Mouse (Mus musculus) kidney, postnatal 0 days (tissue): ENCODE measurements at regions not wholly inside any gene's neighbourhood (a gene's known extent, or its start where the extent isn't known, plus 50 kb on each side); places are given as distances from the start of the nearest gene placed in this dataset.
"Not testable (repeated sequence)": the region's sequence is repeated elsewhere in the genome, so short reads cannot be mapped to it uniquely, and the experiment has no call there.

ENCODE experiments used
- ATAC-seq: fragments of 200-750 bp; cut with Nextera tagmentation; replicated peaks from 2 replicates; pipeline ENCODE4 v1.8.0; 2017; ENCODE audit warnings: low read depth, moderate number of reproducible peaks, moderate TSS enrichment, moderate library complexity; ENCODE audit not compliant: low FRiP score
- DNase-seq: peaks from one replicate; pipeline ENCODE4 v3.0.0-alpha.2; 2016; ENCODE audit warnings: low spot score
- H3K27ac ChIP-seq: fragments of 300-500 bp; sonication (generic); 2 replicates; pipeline ENCODE4 v1.5.1; 2014; ENCODE audit warnings: mild to moderate bottlenecking
- H3K27me3 ChIP-seq: fragments of 300-500 bp; sonication (generic); 2 replicates; pipeline ENCODE4 v1.6.1; 2014; ENCODE audit warnings: low read length, mixed read lengths; ENCODE audit not compliant: insufficient read depth
- H3K36me3 ChIP-seq: fragments of 300-500 bp; sonication (generic); 2 replicates; pipeline ENCODE4 v1.6.1; 2014; ENCODE audit warnings: low read length, mixed read lengths; ENCODE audit not compliant: insufficient read depth
- H3K4me1 ChIP-seq: fragments of 300-500 bp; sonication (generic); replicated peaks from 2 replicates; pipeline ENCODE4 v1.6.1; 2014; ENCODE audit warnings: antibody characterized with exemption, low read length, mixed read lengths; ENCODE audit not compliant: insufficient read depth
- H3K4me2 ChIP-seq: fragments of 300-500 bp; sonication (generic); 2 replicates; pipeline ENCODE4 v1.6.1; 2014; ENCODE audit warnings: mild to moderate bottlenecking, low read length, moderate library complexity, mixed read lengths
- H3K4me3 ChIP-seq: fragments of 300-500 bp; sonication (generic); replicated peaks from 2 replicates; pipeline ENCODE4 v1.5.1; 2014; ENCODE audit warnings: low read depth, low read length
- H3K9ac ChIP-seq: fragments of 300-500 bp; sonication (generic); 2 replicates; pipeline ENCODE4 v1.6.1; 2014; ENCODE audit warnings: low read depth, low read length
- H3K9me3 ChIP-seq: fragments of 300-500 bp; sonication (generic); replicated peaks from 2 replicates; pipeline ENCODE4 v1.6.1; 2016; ENCODE audit warnings: low read length, inconsistent platforms, mixed read lengths
- CTCF ChIP-seq: IDR thresholded peaks from 2 replicates; pipeline ENCODE4 v1.5.1; 2016; ENCODE audit warnings: antibody characterized with exemption, low read depth, mild to moderate bottlenecking, moderate library complexity
- WGBS: fragments of 180-500 bp; shearing (Covaris S2); extraction: QIAGEN DNeasy Blood & Tissue Kit; methylation state at CpG from one replicate; pipeline ENCODE4 v1.1.7; 2014; 5-methylcytosine and 5-hydroxymethylcytosine counted together

DNA sequence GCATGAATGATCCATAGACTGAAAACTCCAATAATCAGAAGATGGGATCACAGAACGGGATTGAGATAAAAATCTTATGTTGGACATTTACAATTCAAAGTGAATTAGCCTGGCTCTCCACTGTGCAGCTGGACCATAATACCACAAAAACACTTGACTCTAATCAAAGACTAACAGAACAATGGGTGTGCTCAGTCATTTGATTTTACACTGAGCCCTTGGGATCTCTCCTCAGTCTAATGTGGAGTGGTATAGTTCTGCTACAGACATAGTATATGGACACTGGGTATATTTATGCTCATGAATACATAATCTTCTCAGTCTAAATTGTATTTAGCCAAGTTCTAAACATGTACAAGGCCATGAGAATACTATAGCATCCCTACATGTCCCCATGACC, 149.4 kb upstream of the Gm10306 start:
- 70% methylated on average over 1 of the region's 1 CpGs for WGBS
- H3K4me3 ChIP-seq: no peak overlapping the region

GRCm38 (mm10) chr4:94407503-94407902, 148.8 kb upstream of the Gm10306 start:
- H3K9me3 ChIP-seq: no peaks in the 10 kb centered on the region
- no peak overlapping the region for H3K9ac ChIP-seq
- no peaks in the 10 kb centered on the region for H3K27me3 ChIP-seq
- TF ChIP-seq CTCF: no peak
- H3K27ac ChIP-seq: no peak overlapping the region
- ATAC-seq (no peak), DNase-seq (no peak)
- H3K36me3 ChIP-seq: no peaks in the 10 kb centered on the region
- no peak overlapping the region for H3K4me3 ChIP-seq
- no peaks in the 10 kb centered on the region for H3K4me1 ChIP-seq
- no peak overlapping the region for H3K4me2 ChIP-seq
- 91% methylated on average over 4 of the region's 4 CpGs for WGBS

More for the DNA sequence above, 149.4 kb upstream of the Gm10306 start:
- no peaks in the 10 kb centered on the region for H3K9me3 ChIP-seq
- no peak overlapping the region for H3K4me2 ChIP-seq
- no peak overlapping the region for H3K9ac ChIP-seq
- ATAC-seq (no peak), DNase-seq (no peak)
- no peaks in the 10 kb centered on the region for H3K4me1 ChIP-seq
- H3K36me3 ChIP-seq: no peaks in the 10 kb centered on the region
- TF ChIP-seq CTCF: no peak
- H3K27me3 ChIP-seq: no peaks in the 10 kb centered on the region
- H3K27ac ChIP-seq: no peak overlapping the region

DNA sequence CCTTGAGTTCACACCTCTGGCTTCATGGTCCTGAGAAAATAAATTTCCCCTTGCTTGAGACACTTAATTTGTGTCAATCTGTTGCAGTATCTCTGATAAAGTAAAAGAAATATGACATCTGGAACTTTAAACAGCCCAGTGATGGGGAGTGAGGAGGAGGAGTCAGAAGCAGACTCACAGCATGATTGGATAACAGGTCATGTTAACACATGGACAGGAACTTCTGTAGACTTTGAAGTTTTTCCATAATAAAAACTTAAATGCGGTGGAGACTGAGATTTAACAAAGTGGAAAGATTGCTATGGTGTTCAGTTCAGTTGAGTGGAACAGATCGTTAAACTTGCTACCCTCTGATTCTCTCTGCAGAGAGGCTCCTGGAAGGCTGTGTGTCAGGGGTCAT, 143.7 kb upstream of the Gm10306 start:
- DNase-seq: no peak
- no peak overlapping the region for H3K4me3 ChIP-seq
- H3K9ac ChIP-seq: no peak overlapping the region
- H3K27ac ChIP-seq: no peak overlapping the region
- ATAC-seq: no peak
- no peaks in the 10 kb centered on the region for H3K4me1 ChIP-seq
- H3K4me2 ChIP-seq: no peak overlapping the region
- H3K27me3 ChIP-seq: no peaks in the 10 kb centered on the region
- H3K36me3 ChIP-seq: no peaks in the 10 kb centered on the region
- no peaks in the 10 kb centered on the region for H3K9me3 ChIP-seq
- no peak for TF ChIP-seq CTCF
- 23% methylated on average over 2 of the region's 2 CpGs for WGBS

DNA sequence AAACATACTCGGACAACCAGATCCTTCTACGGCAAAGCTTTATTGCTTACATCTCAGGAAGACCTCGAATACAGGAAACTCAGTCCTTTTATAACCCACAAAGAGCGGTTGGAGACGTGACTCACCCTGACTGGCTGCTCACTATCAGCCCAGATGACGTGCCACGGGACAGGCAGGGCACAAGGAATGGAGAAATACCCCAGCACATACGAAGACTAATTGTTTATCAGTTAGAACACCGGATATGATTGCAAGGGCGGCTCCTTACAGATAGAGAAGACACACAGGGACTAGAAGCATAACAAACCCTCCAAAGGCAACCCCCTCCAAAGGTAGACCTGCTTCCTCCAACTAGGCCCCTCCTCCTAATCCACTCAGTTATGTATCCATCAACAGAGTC, 130.8 kb upstream of the Gm10306 start:
- not testable (repeated sequence) for H3K9me3 ChIP-seq, H3K4me1 ChIP-seq, H3K4me2 ChIP-seq, DNase-seq, H3K4me3 ChIP-seq, H3K27ac ChIP-seq, H3K9ac ChIP-seq, H3K27me3 ChIP-seq, H3K36me3 ChIP-seq, ATAC-seq
- 93% methylated on average over 7 of the region's 10 CpGs for WGBS

DNA sequence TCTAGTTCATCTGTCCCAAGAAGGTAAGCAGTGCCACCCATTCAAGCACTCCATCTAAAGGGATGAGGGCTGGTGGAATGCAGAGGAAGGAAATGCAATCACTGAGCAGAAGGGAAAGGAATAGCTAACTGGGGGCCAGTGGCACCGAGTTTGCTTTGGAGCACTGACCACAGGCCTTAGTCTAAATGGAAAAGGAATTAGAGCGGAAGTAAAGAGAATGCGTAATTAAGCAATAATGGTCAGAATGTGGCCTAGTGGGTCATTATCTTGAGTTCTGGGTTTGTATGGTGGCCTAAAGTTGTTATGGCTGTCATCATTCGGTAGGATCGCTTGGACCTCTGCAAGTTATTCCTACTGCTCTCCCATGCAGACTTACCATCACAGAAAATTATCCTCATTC, 128.8 kb upstream of the Gm10306 start:
- Histone ChIP-seq H3K27ac (no peak overlapping the region), H3K9ac (no peak overlapping the region), H3K4me3 (no peak overlapping the region), H3K36me3 (no peaks in the 10 kb centered on the region), H3K4me2 (no peak overlapping the region), H3K27me3 (no peaks in the 10 kb centered on the region), H3K9me3 (no peaks in the 10 kb centered on the region), H3K4me1 (no peaks in the 10 kb centered on the region)
- WGBS: 97% methylated on average over 5 of the region's 5 CpGs
- no peak for TF ChIP-seq CTCF
- DNase-seq: no peak
- no peak for ATAC-seq

- Histone ChIP-seq H3K36me3 (no peaks in the 10 kb centered on the region), H3K9ac (no peak overlapping the region), H3K27ac (no peak overlapping the region), H3K27me3 (no peaks in the 10 kb centered on the region), H3K4me2 (no peak overlapping the region), H3K4me1 (no peaks in the 10 kb centered on the region), H3K9me3 (no peaks in the 10 kb centered on the region), H3K4me3 (no peak overlapping the region)
- no peak for TF ChIP-seq CTCF
- ATAC-seq (no peak), DNase-seq (no peak)
- WGBS: 48% methylated on average over 3 of the region's 3 CpGs
Measured at GRCm38 (mm10) chr4:94432005-94432404, 124.3 kb upstream of the Gm10306 start.

- TF ChIP-seq CTCF: no peak
- H3K27ac ChIP-seq: no peak overlapping the region
- ATAC-seq (no peak), DNase-seq (no peak)
- 71% methylated on average over 10 of the region's 10 CpGs for WGBS
- no peak overlapping the region for H3K9ac ChIP-seq
- no peaks in the 10 kb centered on the region for H3K4me1 ChIP-seq
- no peaks in the 10 kb centered on the region for H3K36me3 ChIP-seq
- H3K4me3 ChIP-seq: no peak overlapping the region
- no peaks in the 10 kb centered on the region for H3K9me3 ChIP-seq
- no peak overlapping the region for H3K4me2 ChIP-seq
- H3K27me3 ChIP-seq: no peaks in the 10 kb centered on the region
Measured at GRCm38 (mm10) chr4:94437717-94438435, 118.5 kb upstream of the Gm10306 start.
